Mouse (Mus musculus) adrenal gland, postnatal 36 days (tissue): Measurements from ENCODE around the gene Heatr6. TPM values are rescaled to one million over a fixed set of nuclear protein-coding genes. Genes with fewer than 3 reads are reported as not detected.

Experiments used
- DNase-seq, 2 experiments: peaks; one replicate each; pipeline ENCODE4 v3.0.0; 2021; ENCODE audit warnings: mixed read lengths in 1 of 2
- long read RNA-seq, 2 experiments: library from polyadenylated mRNA; stranded (forward); transcript quantifications; one replicate each; pipeline ENCODE4 v2.0.0; 2021; ENCODE audit warnings: borderline sequencing depth in 2 of 2
- total RNA-seq, 2 experiments: library from RNA; stranded (reverse); gene quantifications; 2 replicates each; pipeline ENCODE4 v1.2.3; 2021

The Heatr6 gene
- total RNA-seq, result 10 to 100 TPM; 11.3 to 14.6 TPM
- long read RNA-seq, experiment 1, full-length matches to known transcripts, result 6 of 11 reads
- long read RNA-seq, experiment 1, partial matches to known transcripts, result 5 of 11 reads
- long read RNA-seq, experiment 1, other reads (novel, unspliced or antisense), result 0 of 11 reads
- long read RNA-seq, experiment 2, full-length matches to known transcripts, result 1 of 2 reads
- long read RNA-seq, experiment 2, partial matches to known transcripts, result 0 of 2 reads
- long read RNA-seq, experiment 2, other reads (novel, unspliced or antisense), result 1 of 2 reads

- DNase-seq, result peak; percentile 92 to 95
Measured at GRCm38 (mm10) chr11:83753581-83754181, at the start of gene Heatr6. Gene Heatr6 (plus strand): TSS chr11:83753696.

GRCm38 (mm10) chr11:83703705-83704104 lies 49.8 kb upstream of the Heatr6 start, which contains the start of gene Wfdc17:
Gene Wfdc17 (plus strand): TSS chr11:83703991.
- no peak for DNase-seq

- DNase-seq, result no peak
Measured at GRCm38 (mm10) chr11:83708715-83709114, 44.8 kb upstream of the Heatr6 start, which contains the start of gene Wfdc18. Gene Wfdc18 (plus strand): TSS chr11:83709015.

GRCm38 (mm10) chr11:83709683-83710082 lies 43.8 kb upstream of the Heatr6 start:
- no peak for DNase-seq

- DNase-seq, result no peak
Measured at GRCm38 (mm10) chr11:83712671-83713070, 40.8 kb upstream of the Heatr6 start.

- no peak for DNase-seq
Measured at GRCm38 (mm10) chr11:83713925-83714324, 39.6 kb upstream of the Heatr6 start.

GRCm38 (mm10) chr11:83717042-83717665 lies 36.3 kb upstream of the Heatr6 start:
- DNase-seq, result peak; percentile 45 to 58

GRCm38 (mm10) chr11:83720766-83721165 lies 32.7 kb upstream of the Heatr6 start:
- DNase-seq, result no peak

- peak in 1 of 2 experiments; percentile 28 for DNase-seq
Measured at GRCm38 (mm10) chr11:83728757-83729432, 24.6 kb upstream of the Heatr6 start.

GRCm38 (mm10) chr11:83731116-83731515 lies 22.4 kb upstream of the Heatr6 start:
- DNase-seq, result no peak

- no peak for DNase-seq
Measured at GRCm38 (mm10) chr11:83733071-83733640, 20.3 kb upstream of the Heatr6 start.

- DNase-seq, result no peak
Measured at GRCm38 (mm10) chr11:83734215-83734614, 19.3 kb upstream of the Heatr6 start.

- no peak for DNase-seq
Measured at GRCm38 (mm10) chr11:83735881-83736280, 17.6 kb upstream of the Heatr6 start.

- DNase-seq, result no peak
Measured at GRCm38 (mm10) chr11:83737109-83737558, 16.4 kb upstream of the Heatr6 start.

- DNase-seq, result peak; percentile 70 to 77
Measured at GRCm38 (mm10) chr11:83739241-83739640, 14.3 kb upstream of the Heatr6 start.

- no peak for DNase-seq
Measured at GRCm38 (mm10) chr11:83740443-83740991, 13.0 kb upstream of the Heatr6 start.

GRCm38 (mm10) chr11:83741841-83742240 lies 11.7 kb upstream of the Heatr6 start:
- DNase-seq, result no peak

GRCm38 (mm10) chr11:83742731-83743355 lies 10.7 kb upstream of the Heatr6 start:
- no peak for DNase-seq

- no peak for DNase-seq
Measured at GRCm38 (mm10) chr11:83743525-83743924, 10.0 kb upstream of the Heatr6 start.

- no peak for DNase-seq
Measured at GRCm38 (mm10) chr11:83746152-83746551, 7.3 kb upstream of the Heatr6 start.

- no peak for DNase-seq
Measured at GRCm38 (mm10) chr11:83746681-83747080, 6.8 kb upstream of the Heatr6 start, which contains the start of gene Wfdc21. Gene Wfdc21 (plus strand): TSS chr11:83746940.
